Mouse (Mus musculus) cerebellum, postnatal 14 days (tissue): ENCODE data around the gene Chil4.
"Not testable (repeated sequence)": the region's sequence is repeated elsewhere in the genome, so short reads cannot be mapped to it uniquely, and the experiment has no call there.

Source experiments
- DNase-seq, 2 experiments: peaks; one replicate each; pipeline ENCODE4 v3.0.0; 2021; ENCODE audit warnings: mixed read lengths in 2 of 2

Chil4 gene

DNA sequence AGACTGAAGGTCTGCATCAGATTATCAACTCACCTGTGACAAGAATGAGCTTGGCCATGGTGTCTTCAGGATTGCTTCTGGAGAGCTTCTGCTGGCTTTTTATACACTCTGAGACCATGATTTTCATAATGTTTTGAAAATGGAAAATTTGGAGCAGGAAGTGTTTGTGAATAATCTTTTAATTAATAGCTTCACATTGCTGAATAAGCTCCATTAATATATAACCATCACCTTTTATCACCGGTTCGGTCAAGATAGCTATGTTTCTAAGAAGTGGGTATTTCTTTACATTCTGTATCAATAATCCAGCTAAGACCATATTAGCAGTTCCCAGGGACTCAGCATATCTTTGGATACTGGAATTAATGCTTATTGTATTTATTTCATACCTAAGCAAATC, at the start of gene Chil4:
Gene Chil4, minus strand, starts transcription at position 101 of the 400 bp plus-strand sequence.
- no peak for DNase-seq

DNA sequence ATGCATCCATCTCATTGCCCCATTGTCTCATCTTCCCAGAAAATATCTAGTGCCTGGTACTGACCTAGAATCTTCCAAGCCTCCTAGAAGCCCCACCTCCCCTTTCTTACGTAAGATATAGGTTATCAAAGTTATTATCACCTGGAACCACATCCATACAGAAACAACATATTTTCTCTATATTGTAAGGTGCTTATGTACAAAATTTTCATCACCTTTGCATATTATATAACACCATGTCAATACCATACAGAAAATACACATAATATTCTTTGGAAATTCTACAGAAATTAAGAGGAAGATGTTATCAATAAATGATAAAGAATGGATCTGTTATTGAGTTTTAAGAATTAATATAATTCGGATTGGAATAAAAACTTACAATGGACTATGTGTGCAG, 46.5 kb upstream of the Chil4 start:
- DNase-seq, result no peak

DNA sequence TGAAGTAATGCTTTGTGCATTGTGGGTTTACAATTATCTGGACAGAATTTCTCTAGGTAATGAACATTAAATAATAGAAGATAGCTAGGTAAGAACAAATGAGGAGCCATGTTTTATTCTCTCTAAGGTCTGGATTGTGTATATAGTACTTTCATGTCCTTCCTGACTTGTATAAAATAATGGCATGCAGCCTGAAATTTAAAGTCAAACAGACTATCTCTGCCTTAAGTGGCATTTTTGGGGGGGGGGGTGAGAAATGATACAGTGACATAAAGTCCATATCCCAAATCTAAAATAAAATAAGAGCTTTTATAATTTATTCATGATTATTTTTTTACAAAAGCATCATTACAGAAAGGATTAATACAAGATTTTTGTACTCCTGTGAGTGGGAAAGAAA, 45.5 kb upstream of the Chil4 start:
- DNase-seq, result no peak

DNA sequence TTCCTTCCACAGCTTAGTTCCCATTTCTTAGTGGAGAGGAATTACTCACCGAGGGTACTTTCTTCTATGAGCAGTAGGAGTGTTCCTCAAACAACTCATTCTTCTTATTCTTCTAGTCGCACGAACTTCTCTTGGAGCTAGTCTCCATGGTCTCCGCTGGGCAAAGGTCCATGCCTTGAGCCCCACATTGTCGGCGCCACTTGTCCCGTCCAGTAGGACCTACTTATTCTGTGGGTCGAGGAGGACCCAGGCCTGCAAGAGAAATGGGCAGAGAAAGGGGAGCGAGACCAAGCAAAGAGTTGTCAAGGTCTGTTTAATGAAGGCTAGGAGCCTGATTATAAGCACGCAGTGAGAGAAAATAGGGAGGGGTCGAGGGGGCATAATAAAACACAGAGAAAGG, 37.8 kb upstream of the Chil4 start:
- DNase-seq, result not testable (repeated sequence)

DNA sequence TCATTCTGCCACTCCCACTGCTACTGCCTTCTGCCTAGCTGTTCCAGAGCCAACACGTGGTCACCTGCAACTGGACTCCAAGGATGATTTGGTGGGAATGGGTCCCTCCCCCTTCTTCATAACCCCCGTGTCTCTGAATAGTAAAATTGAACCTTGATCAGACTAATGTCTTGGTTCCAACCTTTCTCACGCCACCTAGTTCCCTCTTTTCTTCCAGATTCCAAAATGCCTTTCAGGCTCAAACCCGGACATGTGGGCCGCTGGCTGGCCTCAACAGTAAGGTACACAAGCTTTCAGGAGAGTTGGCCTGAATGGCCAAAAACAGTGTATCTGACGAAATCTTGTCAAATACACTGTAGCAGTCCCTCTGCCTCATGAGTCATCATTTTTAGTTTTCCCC, 33.4 kb upstream of the Chil4 start:
- no peak for DNase-seq

DNA sequence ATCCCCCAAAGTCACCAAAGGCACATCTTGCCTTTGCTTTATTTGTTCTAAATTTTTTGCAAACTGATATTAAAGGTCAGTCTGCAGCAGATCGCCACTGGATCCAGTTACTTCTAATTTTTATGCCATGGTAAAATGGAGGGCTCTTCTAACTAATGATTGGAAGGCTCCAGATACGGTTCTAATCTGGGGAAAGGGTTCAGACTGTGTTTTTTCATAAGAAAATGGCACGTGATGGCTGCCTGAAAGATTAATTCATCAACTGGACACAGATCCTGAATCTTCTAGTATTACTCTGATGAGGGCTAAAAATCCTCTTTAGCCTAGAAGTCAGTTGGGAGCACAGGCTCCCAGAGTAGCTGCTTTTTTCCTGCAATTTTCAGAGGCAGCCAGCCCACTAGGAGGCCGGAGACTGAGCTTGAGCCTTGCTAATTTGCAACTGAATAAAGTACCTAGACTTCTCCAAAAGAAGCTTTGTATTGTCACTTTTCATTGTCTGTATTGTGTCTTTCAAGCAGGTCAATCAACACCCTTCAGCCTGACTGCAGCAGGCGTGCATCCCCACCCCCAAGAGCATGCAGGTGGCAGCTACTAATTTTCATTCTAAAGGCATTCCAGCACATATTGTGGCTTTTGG, 31.6 kb upstream of the Chil4 start:
- DNase-seq, result not testable (repeated sequence)

DNA sequence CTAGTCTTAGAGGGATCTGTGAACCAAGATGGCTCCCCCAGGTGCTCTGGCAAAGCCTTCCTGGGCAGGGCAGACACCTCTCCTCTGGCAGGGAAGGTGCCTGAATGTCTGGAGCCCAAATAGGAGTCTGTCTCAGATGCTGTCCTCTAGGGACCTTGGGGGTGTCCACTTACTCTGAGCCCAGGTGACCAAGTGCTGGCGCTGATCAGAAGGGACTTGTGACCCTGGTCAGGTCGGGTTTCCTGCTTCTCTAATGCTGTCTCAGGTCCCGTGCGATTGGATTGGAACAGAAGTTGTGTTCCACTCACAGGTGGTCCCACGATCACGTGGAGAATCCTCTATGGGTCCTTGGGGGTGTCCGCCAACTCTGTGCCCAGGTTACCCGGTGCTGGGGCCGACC, 28.1 kb upstream of the Chil4 start:
- not testable (repeated sequence) for DNase-seq

DNA sequence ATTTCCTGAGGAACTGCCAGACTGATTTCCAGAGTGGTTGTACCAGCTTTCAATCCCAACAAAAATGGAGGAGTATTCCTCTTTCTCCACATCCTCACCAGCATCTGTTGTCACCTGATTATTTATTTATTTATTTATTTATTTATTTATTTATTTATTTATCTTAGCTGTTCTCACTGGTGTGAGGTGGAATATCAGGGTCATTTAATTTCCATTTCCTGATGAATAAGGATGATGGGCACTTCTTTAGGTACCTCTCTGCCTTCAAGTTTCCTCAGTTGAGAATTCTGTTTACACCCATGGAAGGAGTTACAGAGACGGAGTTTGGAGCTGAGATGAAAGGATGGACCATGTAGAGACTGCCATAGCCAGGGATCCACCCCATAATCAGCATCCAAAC, 20.9 kb upstream of the Chil4 start:
- not testable (repeated sequence) for DNase-seq

DNA sequence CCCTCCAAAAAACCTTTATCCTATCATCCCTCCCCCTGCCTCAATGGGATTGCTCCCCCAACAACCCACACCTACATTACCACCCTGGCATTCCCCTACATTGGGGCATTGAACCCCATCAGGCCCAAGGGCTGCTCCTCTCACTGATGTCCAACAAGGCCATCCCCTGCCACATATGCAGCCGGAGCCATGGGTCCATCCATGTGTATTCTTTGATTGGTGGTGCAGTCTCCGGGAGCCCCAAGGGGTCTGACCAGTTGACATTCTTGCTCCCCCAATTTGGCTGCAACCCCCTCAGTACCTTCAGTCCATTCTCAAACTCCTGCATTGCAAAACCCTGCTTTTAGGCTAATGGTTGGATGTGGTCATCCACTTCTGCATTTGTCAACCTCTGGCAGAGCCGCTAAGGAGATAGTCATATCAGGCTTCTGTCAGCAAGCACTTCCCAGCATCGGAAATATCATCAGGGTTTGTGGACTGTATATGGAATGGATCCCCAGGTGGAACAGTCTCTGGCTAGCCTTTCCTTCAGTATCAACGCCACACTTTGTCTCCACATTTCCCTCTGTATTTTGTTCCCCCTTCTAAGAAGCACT, 20.0 kb upstream of the Chil4 start:
- no peak for DNase-seq

DNA sequence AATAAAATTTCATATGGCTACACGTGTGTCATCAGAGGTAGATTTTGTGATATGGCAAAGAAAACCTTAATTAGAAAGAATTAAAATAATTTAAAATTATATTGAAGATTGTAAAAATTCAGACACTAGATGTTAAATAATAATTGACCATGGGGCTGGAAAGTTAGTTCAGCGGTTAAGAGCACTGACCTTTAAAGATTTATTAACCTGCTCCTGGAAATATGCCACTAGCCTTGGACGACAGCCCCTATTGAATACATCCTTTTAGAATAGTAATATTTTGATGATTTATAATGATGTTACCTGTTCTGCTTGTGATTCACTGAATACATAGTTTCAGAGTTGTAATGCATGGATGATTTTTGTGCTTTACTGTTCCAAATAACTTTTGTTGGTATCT, 4.1 kb upstream of the Chil4 start:
- not testable (repeated sequence) for DNase-seq

DNA sequence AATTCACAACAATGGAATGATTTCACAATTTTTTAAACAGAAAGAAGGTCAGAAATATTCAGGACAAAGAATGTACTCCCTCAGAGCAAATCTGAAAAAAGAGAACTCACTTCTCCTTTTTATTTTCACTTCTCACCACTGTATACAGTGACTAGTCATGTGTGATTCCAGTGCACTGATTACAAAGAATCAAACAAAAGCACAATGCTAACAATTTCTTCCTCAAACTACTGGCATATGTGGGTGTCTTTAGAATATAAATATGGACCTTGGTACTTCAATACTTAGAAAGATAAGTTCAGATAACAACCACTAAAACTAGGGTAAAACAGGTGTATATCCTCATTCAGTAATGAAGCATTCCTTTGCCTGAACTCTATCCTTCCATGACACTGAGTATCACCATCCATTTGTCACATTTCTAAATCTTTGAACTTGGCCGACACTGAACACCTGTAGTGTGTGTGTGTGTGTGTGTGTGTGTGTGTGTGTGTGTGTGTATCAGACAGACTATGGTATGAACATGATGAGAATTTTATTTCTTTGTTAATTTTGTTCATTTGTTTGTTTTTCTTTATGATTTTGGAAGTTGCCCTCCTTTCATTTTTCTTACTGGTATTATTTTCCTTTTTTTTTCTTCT, 2.4 kb upstream of the Chil4 start:
- no peak for DNase-seq

DNA sequence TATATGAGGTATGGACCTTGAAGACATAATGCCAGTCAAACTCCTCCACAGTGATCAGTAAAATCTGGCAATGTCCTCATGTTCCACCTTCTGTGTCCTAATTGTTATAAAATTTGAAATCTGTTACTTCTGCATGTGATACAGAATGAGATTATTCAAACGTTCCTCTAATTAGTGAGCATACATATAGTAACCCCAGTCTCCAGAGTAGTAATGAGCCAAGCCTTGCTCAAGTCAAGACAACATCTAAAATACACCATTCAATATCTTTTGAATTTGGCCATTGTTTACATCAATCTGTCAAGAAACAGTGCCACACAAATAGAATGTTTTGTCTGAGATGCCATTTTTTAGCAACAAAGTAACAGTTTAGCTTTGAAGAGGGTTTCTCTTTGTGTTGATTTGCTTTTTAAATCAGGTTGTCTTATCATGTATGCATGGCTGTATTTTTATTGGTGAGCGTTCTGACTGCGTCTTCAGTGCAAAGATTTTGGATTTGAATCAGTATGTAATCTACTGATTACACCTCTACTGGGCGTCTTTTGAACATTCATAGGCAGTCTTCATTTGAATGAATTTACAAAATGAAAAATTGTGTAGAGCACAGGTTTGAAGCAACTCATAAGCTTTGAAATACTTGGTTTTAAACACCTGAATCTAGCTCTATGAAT, 888 bp downstream of the Chil4 start:
- DNase-seq, result not testable (repeated sequence)

DNA sequence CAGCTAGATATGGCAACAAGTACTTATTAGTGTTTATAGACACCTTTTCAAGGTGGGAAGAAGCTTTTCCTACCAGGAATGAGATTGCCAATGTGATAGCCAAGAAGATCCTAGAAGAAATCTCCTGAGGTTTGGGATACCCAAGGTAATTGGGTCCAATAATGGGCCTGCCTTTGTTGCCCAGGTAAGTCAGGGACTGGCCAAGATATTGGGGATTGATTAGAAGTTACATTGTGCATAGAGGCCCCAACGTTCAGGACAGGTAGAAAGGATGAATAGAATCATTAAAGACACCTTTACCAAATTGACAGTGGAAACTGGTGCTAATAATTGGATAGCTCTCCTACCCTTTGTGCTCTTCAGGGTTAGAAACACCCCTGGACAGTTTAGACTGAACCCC, 21.3 kb downstream of the Chil4 start:
- not testable (repeated sequence) for DNase-seq

DNA sequence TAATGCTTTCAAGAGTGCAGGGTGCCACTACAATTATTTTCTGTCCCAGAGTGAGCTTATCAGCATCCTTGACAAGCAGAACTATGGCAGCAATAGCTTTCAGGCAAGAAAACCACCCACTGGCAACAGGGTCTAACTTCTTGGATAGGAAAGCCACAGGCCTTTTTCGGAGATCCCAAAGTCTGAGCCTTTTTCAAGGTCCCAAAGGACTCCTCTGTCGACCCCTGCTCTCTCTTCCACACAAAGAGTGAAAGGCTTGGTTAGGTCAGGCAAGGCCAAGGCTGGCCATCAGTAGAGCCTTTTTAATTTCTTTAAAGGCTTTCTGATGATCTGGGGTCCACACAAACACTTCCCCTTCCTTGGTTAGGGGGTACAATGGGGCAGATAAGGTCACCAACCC, 22.1 kb downstream of the Chil4 start:
- DNase-seq, result not testable (repeated sequence)

DNA sequence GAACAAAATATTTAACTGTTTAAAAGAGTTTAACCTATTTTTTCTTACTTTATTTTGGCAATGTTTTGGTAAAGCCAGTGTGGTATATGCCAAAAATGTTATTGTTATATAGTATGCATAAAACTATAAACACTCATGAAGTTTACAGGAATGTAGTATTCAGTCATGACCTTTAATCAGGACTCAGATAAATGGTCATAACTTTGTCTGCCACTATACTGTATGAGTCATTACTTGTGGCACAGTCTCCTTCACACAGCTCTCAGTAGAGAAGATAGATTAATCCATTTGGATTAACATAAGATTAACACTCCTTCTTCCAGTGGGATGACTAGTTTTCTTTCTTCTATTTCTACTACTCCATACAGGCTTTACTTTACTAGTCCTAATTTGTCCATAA, 23.0 kb downstream of the Chil4 start:
- DNase-seq, result no peak

DNA sequence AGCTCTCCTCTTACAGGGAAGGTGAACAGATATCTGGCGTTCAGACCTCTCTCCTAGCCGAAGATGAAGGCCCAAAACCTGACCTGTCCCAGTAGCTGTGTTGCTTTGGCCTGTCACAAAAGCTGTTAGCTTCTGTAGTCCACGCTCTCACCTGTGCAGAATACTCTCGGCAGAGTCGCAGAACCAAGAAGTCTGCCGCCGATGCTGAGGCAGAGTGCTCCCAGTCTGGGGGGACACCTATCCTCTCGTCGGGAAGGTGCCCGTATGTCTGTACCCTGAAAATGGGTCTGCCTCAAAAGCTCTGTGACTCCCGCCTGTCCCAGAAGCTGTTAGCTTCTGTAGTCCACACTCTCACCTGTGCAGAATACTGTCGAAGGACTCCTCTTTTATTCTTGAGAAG, 23.8 kb downstream of the Chil4 start:
- DNase-seq, result no peak

DNA sequence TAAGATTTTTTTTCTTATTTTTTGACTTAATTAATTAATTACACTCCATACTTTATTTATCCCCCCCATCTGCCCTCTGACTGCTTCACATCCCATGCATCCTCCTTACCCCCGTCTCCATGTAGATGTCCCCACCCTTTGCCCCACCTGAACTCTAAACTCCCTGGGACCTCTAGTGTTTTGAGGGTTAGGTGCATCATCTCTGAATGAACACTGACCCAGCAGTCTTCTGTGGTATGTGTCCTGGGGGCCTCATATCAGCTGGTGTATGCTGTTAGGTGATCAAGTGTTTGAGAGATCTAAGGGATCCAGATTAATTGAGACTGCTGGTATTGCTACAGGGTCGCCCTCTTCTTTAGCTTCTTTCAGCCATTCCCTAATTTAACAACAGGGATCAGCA, 31.3 kb downstream of the Chil4 start:
- DNase-seq, result no peak

DNA sequence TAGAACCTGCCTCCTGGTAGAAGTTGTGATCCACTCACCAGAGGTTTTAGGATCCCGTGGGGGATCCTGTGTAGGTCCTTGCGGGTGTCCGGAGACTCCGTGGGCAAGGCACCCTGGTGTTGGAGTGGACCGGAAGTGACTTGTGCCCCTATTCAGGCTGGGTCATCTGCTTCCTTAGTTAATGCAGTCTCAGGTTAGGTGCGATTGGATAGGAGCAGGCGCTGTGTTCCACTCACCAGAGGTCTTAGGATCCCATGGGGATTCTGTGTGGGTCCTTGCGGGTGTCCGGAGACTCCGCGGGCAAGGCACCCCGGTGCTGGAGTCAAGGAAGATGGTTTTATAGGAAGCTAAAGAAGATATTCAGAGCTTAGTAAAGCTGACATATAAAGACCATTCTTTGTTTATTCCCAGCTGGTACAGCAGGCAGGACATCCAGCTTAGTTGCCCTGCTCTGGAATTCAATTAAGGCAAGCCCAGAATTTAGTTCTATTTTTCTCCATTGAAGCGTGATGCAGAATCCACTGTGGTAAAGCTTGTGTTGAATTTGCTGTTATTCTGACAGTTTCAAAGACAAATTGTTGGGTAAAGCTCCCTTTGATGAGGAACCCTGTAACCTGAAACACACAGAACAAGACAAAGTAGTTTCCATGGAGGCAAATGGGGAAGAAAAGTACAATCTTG, 41.7 kb downstream of the Chil4 start:
- DNase-seq, result no peak

DNA sequence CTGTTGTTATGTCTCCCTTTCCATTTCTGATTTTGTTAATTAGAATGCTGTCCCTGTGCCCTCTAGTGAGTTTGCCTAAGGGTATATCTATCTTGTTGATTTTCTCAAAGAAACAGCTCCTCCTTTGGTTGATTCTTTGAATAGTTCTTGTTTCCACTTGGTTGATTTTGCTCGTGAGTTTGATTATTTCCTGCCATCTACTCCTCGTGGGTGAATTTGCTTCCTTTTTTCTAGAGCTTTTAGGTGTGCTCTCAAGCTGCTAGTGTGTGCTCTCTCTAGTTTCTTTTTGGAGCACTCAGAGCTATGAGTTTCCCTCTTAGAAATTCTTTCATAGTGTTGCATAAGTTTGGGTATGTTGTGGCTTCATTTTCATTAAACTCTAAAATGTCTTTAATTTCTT, 44.3 kb downstream of the Chil4 start:
- not testable (repeated sequence) for DNase-seq

DNA sequence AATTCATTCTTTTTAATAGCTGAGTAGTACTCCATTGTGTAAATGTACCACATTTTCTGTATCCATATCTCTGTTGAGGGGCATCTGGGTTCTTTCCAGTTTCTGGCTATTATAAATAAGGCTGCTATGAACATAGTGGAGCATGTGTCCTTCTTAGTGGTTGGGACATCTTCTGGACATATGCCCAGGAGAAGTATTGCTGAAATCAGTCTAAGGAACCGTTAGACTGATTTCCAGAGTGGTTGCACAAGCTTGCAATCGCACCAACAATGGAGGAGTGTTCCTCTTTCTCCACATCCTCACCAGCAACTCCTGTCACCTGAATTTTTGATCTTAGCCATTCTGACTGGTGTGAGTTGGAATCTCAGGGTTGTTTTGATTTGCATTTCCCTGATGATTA, 46.8 kb downstream of the Chil4 start:
- not testable (repeated sequence) for DNase-seq

DNA sequence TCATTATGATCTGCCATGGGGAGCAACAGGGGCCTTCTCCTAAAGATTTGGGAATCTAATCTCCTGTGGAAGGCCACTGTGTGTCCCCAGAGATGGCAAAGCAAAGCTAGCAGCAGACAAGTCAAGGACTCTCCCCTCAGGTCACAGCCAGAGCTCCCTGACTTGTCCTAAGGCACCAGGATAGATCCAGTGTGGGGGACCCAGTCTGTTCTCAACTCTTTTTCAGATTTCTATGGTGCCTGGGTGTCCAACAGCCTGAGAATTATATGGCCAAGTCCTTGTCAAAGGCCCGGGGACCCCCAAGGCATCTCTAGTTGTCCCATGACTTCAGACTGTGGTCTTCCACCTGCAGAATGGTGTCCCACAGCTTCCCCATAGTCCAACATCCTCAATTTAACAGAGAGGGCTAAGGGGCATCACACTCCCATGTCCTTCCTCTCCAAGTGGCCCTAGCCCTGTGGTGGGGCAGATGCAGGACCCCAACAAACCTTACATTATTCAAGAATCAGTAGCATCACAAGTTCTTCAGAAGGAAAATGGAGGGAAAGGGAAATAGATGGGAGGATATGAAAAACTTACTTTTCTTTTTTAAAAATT, 48.1 kb downstream of the Chil4 start:
- DNase-seq, result no peak

DNA sequence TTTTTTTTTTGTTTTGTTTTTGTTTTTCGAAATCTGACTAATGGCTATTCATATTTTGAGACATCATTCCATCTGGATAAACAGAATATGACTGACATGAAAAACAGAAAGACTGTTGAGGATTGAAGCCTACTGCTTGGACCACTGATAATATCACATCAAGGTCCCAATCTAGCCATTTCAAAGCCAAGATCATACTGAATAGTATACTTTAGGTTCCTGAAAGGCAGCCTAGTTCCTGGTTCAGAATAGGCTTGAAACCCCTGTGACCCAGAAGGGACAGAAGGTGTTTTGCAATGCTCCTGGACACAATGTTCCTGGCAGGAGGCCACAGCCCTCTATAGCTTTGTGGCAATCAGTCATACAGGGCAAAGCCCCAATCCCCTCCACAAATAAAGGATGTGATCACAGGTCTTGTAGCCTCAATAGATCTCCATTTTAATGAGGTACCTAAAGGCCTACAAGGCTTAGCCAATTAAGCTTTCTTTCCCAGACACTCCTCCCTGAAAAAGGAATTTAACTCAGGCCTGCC, 48.7 kb downstream of the Chil4 start:
- no peak for DNase-seq

DNA sequence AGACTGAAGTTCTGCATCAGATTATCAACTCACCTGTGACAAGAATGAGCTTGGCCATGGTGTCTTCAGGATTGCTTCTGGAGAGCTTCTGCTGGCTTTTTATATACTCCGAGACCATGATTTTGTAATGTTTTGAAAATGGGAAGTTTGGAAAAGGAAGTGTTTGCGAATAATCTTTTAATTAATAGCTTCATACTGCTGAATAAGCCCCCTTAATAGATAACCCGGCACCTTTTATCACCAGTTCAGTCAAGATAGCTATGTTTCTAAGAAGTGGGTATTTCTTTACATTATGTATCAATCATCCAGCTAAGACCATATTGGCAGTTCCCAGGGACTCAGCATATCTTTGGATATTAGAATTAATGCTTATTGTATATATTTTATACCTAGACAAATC, 51.8 kb downstream of the Chil4 start, which contains the start of gene Chil3:
Gene Chil3, minus strand, starts transcription at position 101 of the 400 bp plus-strand sequence.
- no peak for DNase-seq
